Comparison of ENCODE assay signal across 7 mouse cellular contexts in the genomic region with DNA sequence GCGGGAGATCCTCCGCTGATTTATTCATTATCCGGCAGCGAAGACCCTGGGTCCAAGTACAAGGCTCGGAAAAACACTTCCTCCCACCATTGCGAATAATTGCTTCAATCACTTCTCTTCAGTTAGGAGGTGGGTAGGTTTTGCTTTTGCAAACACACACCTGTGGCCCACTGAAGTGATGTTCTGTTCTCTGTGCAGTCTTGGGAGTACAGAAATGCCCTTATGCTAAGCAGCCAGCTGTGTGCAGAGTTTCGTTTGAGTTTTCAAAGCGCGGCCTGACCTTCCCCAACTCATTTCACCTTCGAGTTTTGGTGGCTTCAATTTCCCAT. TPM values are rescaled to one million over a fixed set of nuclear protein-coding genes. Genes with fewer than 3 reads are reported as not detected.
DNase-seq lines count a peak whose midpoint lies in the region; ATAC-seq and TF ChIP-seq lines count a peak whose summit lies in the region.

No protein-coding gene starts in this region.

- DNase-seq in lung, postnatal 36 days, result no peak
- no peak for DNase-seq in embryonic facial prominence, embryonic 14.5 days (ENCODE audit: low spot score)
- no peak for DNase-seq in layer of hippocampus, adult 9-10 months (ENCODE audit: low spot score)
- DNase-seq in left cerebral cortex, postnatal 10 days (ENCODE audit: extremely low spot score in 1 of 2, low spot score in 2 of 2), result no peak

- no peaks in the 10 kb centered on the region for H3K9me3 ChIP-seq in lung, embryonic 15.5 days
- no peaks in the 10 kb centered on the region for H3K9me3 ChIP-seq in embryonic facial prominence, embryonic 14.5 days (ENCODE audit: control insufficient read depth, low read length)
- H3K9me3 ChIP-seq in intestine, embryonic 16.5 days (ENCODE audit: control insufficient read depth, low read length), result no peaks in the 10 kb centered on the region

- peak overlapping the region; percentile 84 for H3K4me3 ChIP-seq in lung, embryonic 15.5 days
- H3K4me3 ChIP-seq in embryonic facial prominence, embryonic 14.5 days (ENCODE audit: low read depth, low read length), result peak overlapping the region; percentile 77
- peak overlapping the region; percentile 79 for H3K4me3 ChIP-seq in intestine, embryonic 16.5 days (ENCODE audit: low read length)
- H3K4me3 ChIP-seq in myocyte, result peak overlapping the region; percentile 10

- no peak overlapping the region for H3ac ChIP-seq in myocyte (ENCODE audit: control insufficient read depth, insufficient read length)

- H3K79me2 ChIP-seq in myocyte (ENCODE audit: control insufficient read depth, insufficient read depth), result no peaks in the 10 kb centered on the region

- WGBS in lung, embryonic 15.5 days, result 3% methylated on average over 10 of the region's 10 CpGs
- WGBS in embryonic facial prominence, embryonic 14.5 days, result 6% methylated on average over 10 of the region's 10 CpGs
- 5% methylated on average over 10 of the region's 10 CpGs for WGBS in intestine, embryonic 16.5 days

- peak overlapping the region; percentile 70 for H3K9ac ChIP-seq in lung, embryonic 15.5 days
- peak overlapping the region; percentile 72 for H3K9ac ChIP-seq in embryonic facial prominence, embryonic 14.5 days (ENCODE audit: low read depth, low read length)
- H3K9ac ChIP-seq in intestine, embryonic 16.5 days (ENCODE audit: low read depth, low read length), result peak overlapping the region; percentile 84

- intact Hi-C loops in left cerebral cortex, postnatal 10 days (cut with DNase I), result no loop called here

- H3K27ac ChIP-seq in lung, embryonic 15.5 days, result peak overlapping the region; percentile 89; the same call in 1 of the 2 replicates
- no peak overlapping the region for H3K27ac ChIP-seq in embryonic facial prominence, embryonic 14.5 days (replicated peaks; ENCODE audit: low read depth, low read length)
- no peak overlapping the region for H3K27ac ChIP-seq in intestine, embryonic 16.5 days (ENCODE audit: low read length)

- no peak for TF ChIP-seq POLR2A in myocyte (IDR thresholded peaks at IDR 0.05; ENCODE audit: insufficient read length, low read depth)

- H3K4me1 ChIP-seq in lung, embryonic 15.5 days, result peaks cover 17% of the 10 kb centered on the region
- peaks cover 21% of the 10 kb centered on the region for H3K4me1 ChIP-seq in embryonic facial prominence, embryonic 14.5 days (ENCODE audit: control insufficient read depth, insufficient read depth, low read length)
- H3K4me1 ChIP-seq in intestine, embryonic 16.5 days (ENCODE audit: control insufficient read depth, insufficient read depth, low read length), result peaks cover 21% of the 10 kb centered on the region

- peak overlapping the region; percentile 99 for H3K4me2 ChIP-seq in lung, embryonic 15.5 days
- peak overlapping the region; percentile 81 for H3K4me2 ChIP-seq in embryonic facial prominence, embryonic 14.5 days (ENCODE audit: low read depth, low read length)
- H3K4me2 ChIP-seq in intestine, embryonic 16.5 days (ENCODE audit: low read depth, low read length), result peak overlapping the region; percentile 96
- H3K4me2 ChIP-seq in myocyte (ENCODE audit: low read depth), result peak overlapping the region; percentile 81

- H3K27me3 ChIP-seq in lung, embryonic 15.5 days, result peaks cover 7% of the 10 kb centered on the region; the same call in 1 of the 2 replicates
- no peaks in the 10 kb centered on the region; the same call in 1 of the 2 replicates for H3K27me3 ChIP-seq in embryonic facial prominence, embryonic 14.5 days (replicated peaks; ENCODE audit: control insufficient read depth, insufficient read depth, low read length)
- no peaks in the 10 kb centered on the region for H3K27me3 ChIP-seq in intestine, embryonic 16.5 days (replicated peaks; ENCODE audit: control insufficient read depth, insufficient read depth, low read length)
- H3K27me3 ChIP-seq in myocyte (ENCODE audit: control insufficient read depth, insufficient read depth, insufficient read length), result peaks cover 21% of the 10 kb centered on the region

- no peak for ATAC-seq in lung, embryonic 15.5 days (ENCODE audit: borderline replicate concordance, extremely low read depth, low FRiP score, low TSS enrichment)
- no peak for ATAC-seq in embryonic facial prominence, embryonic 14.5 days (ENCODE audit: low read depth)
- ATAC-seq in intestine, embryonic 16.5 days, result no peak

- H3K36me3 ChIP-seq in lung, embryonic 15.5 days, result no peaks in the 10 kb centered on the region
- no peaks in the 10 kb centered on the region for H3K36me3 ChIP-seq in embryonic facial prominence, embryonic 14.5 days (ENCODE audit: control insufficient read depth, insufficient read depth, low read length)
- H3K36me3 ChIP-seq in intestine, embryonic 16.5 days (ENCODE audit: control insufficient read depth, insufficient read depth, low read length), result no peaks in the 10 kb centered on the region
- no peaks in the 10 kb centered on the region for H3K36me3 ChIP-seq in myocyte (ENCODE audit: control insufficient read depth, insufficient read depth)

TF ChIP-seq in myocyte, 11 proteins besides CTCF, POLR2A, EP300 and RAD21:
- TF ChIP-seq MYOG (IDR thresholded peaks at IDR 0.05; ENCODE audit: control insufficient read depth in 1 of 3, insufficient read depth in 1 of 3, insufficient read length in 2 of 3, low read depth in 2 of 3), result no peak
- no peak for TF ChIP-seq MYOD1 (IDR thresholded peaks at IDR 0.05; ENCODE audit: control insufficient read depth in 1 of 3, insufficient read length in 2 of 3, low read depth in 2 of 3)
- TF ChIP-seq REST (IDR thresholded peaks at IDR 0.05; ENCODE audit: insufficient read depth, insufficient read length), result no peak
- TF ChIP-seq TCF3 (IDR thresholded peaks at IDR 0.05; ENCODE audit: insufficient read length, low read depth), result no peak
- TF ChIP-seq USF1 (IDR thresholded peaks at IDR 0.05; ENCODE audit: low read depth), result no peak
- no peak for TF ChIP-seq E2F4 (IDR thresholded peaks at IDR 0.05; ENCODE audit: insufficient read depth)
- no peak for TF ChIP-seq SRF (IDR thresholded peaks at IDR 0.05; ENCODE audit: control insufficient read depth, insufficient read length, low read depth)
- TF ChIP-seq POLR2AphosphoS2 (IDR thresholded peaks at IDR 0.05; ENCODE audit: insufficient read length, low read depth), result no peak
- no peak for TF ChIP-seq TCF12 (IDR thresholded peaks at IDR 0.05; ENCODE audit: insufficient read depth, poor library complexity, severe bottlenecking)
- no peak for TF ChIP-seq CEBPB (IDR thresholded peaks at IDR 0.05; ENCODE audit: insufficient read depth, poor library complexity, severe bottlenecking)
- TF ChIP-seq MAX (IDR thresholded peaks at IDR 0.05; ENCODE audit: low read depth), result no peak

RNA-seq across cellular contexts. Expression of a gene that starts 1.0 kb away (rescaled TPM):
- polyA plus RNA-seq in lung, embryonic 15.5 days (2015; fragmentation: Nextera tagmentation; extraction: Ambion mirVana), result 1.9 and 2.1 TPM in 2 replicates
- polyA plus RNA-seq in embryonic facial prominence, embryonic 14.5 days (2014; fragmentation: Nextera tagmentation; extraction: Ambion mirVana), result 2.5 and 2.6 TPM in 2 replicates
- polyA plus RNA-seq in intestine, embryonic 16.5 days (2015; fragmentation: Nextera tagmentation; extraction: Ambion mirVana), result 1.2 and 1.4 TPM in 2 replicates
- 0.53 TPM for polyA plus RNA-seq in myocyte (2012; fragmentation: generic; extraction: Trizol)
- total RNA-seq in left cerebral cortex, postnatal 10 days (2021), result 10 to 100 TPM; 36.5 to 39.3 TPM

RNA-seq across cellular contexts. Expression of a gene that starts 27.8 kb away (rescaled TPM):
- 29.9 and 33.7 TPM in 2 replicates for polyA plus RNA-seq in lung, embryonic 15.5 days (2015; fragmentation: Nextera tagmentation; extraction: Ambion mirVana)
- polyA plus RNA-seq in embryonic facial prominence, embryonic 14.5 days (2014; fragmentation: Nextera tagmentation; extraction: Ambion mirVana), result 28.6 and 29.6 TPM in 2 replicates
- polyA plus RNA-seq in intestine, embryonic 16.5 days (2015; fragmentation: Nextera tagmentation; extraction: Ambion mirVana), result 51.4 and 57.0 TPM in 2 replicates
- 7.9 TPM for polyA plus RNA-seq in myocyte (2012; fragmentation: generic; extraction: Trizol)
- 10 to 100 TPM; 23.3 to 26.6 TPM for total RNA-seq in left cerebral cortex, postnatal 10 days (2021)

Comparison
In these comparisons a context has a peak if more than half of its experiments do, and no peak if none do; other contexts are left out.
1. H3K4me3 ChIP-seq: peak in every context shown above with its lines; median percentile 84 in lung, embryonic 15.5 days; 79 in intestine, embryonic 16.5 days; 77 in embryonic facial prominence, embryonic 14.5 days; 10 in myocyte.